Mouse (Mus musculus) right cerebral cortex, adult 2 months (tissue): ENCODE results near the gene Slc16a8.

Experiments
- DNase-seq, 2 experiments: peaks; one replicate each; pipeline ENCODE4 v3.0.0; 2021 to 2022; ENCODE audit warnings: low spot score in 2 of 2

Gene Slc16a8

GRCm38 (mm10) chr15:79216191-79216590 lies 38.4 kb downstream of the Slc16a8 start:
- no peak for DNase-seq

- no peak for DNase-seq
Observed at GRCm38 (mm10) chr15:79213591-79213990, 41.0 kb downstream of the Slc16a8 start.

- no peak for DNase-seq
Observed at GRCm38 (mm10) chr15:79212750-79213446, 41.7 kb downstream of the Slc16a8 start.

- DNase-seq: no peak
Observed at GRCm38 (mm10) chr15:79210357-79210756, 44.2 kb downstream of the Slc16a8 start.

- no peak for DNase-seq
Observed at GRCm38 (mm10) chr15:79208758-79209439, 45.7 kb downstream of the Slc16a8 start.

- no peak for DNase-seq
Observed at GRCm38 (mm10) chr15:79208211-79208610, 46.4 kb downstream of the Slc16a8 start.

- no peak for DNase-seq
Observed at GRCm38 (mm10) chr15:79202575-79202974, 52.0 kb downstream of the Slc16a8 start.

- no peak for DNase-seq
Observed at GRCm38 (mm10) chr15:79201491-79202150, 52.9 kb downstream of the Slc16a8 start.
